9 mouse cellular contexts compared by ENCODE assay signal in the genomic region with DNA sequence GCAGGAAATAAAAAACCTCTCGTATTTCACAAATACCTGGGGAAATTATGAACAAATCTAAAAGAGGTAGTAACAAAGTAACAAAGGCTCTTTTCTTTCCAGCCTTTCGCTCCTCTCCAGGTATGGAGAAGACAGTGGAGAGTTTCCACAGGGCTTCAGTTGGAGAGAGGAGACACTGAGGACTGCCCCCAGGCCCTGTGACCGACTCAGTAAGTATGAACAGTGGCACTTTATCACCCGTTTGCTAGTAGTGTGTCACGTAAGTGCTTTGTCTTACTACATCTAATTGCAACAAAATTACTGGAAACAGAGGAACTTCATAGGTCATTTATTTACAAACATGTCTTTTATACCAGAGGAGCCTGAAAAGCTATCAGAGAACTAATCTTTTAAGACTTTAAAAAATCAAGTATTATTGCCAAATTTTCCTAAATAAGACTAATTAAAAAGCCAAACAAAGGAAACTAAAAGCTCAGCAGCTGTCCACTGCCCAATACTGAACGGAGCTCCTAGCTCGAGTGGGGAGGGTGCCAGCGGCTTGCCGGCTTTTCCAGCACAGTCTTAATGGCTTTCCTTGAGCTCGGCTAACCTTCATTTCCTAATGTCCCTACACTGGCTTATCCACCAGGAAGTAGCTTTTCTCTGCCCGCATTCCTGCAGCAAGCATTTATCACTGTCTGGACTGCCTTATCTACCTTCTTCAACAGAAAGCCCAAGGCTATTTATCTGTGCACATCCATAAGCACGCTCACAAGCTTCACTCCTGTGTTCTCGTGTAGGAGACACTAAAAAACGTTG. TPM values are rescaled to one million over a fixed set of nuclear protein-coding genes. Genes with fewer than 3 reads are reported as not detected.
DNase-seq lines count a peak whose midpoint lies in the region; ATAC-seq lines count a peak whose summit lies in the region.
"Had no signal": no experiment of that assay in that cellular context is flagged by ENCODE, and none has a peak within 500 bp of the region (broad histone marks: within the 10 kb centered on the region; RNA-seq: fewer than 3 reads in every experiment).

No protein-coding gene starts in this region.

- WGBS in kidney, embryonic 16.5 days: 19% methylated on average over 14 of the region's 14 CpGs

- H3K27ac ChIP-seq in kidney, embryonic 16.5 days (ENCODE audit: low read length): peak overlapping the region; percentile 97

- ATAC-seq in kidney, embryonic 16.5 days (ENCODE audit: low FRiP score, low TSS enrichment): peak; percentile 61
- ATAC-seq in megakaryocyte-erythroid progenitor cell, adult 5-6 weeks (replicated peaks; ENCODE audit: low FRiP score, low TSS enrichment, poor library complexity, severe bottlenecking): peak; percentile 58

- no peak overlapping the region; the same call in 1 of the 2 replicates for H3K4me3 ChIP-seq in kidney, embryonic 16.5 days (ENCODE audit: low read length)
- H3K4me3 ChIP-seq: myocyte had no signal

- H3K27me3 ChIP-seq in kidney, embryonic 16.5 days (ENCODE audit: insufficient read depth, low read length): no peaks in the 10 kb centered on the region

- H3K4me2 ChIP-seq in kidney, embryonic 16.5 days (replicated peaks; ENCODE audit: low read depth, low read length): peak overlapping the region; percentile 40

- peak overlapping the region; percentile 54 for H3K9ac ChIP-seq in kidney, embryonic 16.5 days (replicated peaks; ENCODE audit: low read length)

- H3K4me1 ChIP-seq in kidney, embryonic 16.5 days (ENCODE audit: insufficient read depth, low read length): peaks cover 43% of the 10 kb centered on the region

- no peaks in the 10 kb centered on the region for H3K9me3 ChIP-seq in kidney, embryonic 16.5 days (ENCODE audit: low read length)

- DNase-seq in cerebellum, postnatal 10 days: peak; percentile 71 to 72
- DNase-seq in cerebellum, adult 9-11 months: no peak
- DNase-seq in Muller cell, postnatal 12 days (ENCODE audit: inconsistent ontology term): peak; percentile 77
- DNase-seq in gastrocnemius, postnatal 14 days: peak; percentile 73
- no peak for DNase-seq in urinary bladder, adult 18-20 months (ENCODE audit: low spot score in 2 of 2)
- no peak for DNase-seq in urinary bladder, postnatal 36 days (ENCODE audit: low spot score in 2 of 2)

- 0 out of 2 replicates have a peak, but pooled peaks cover 2% of the 10 kb centered on the region for H3K36me3 ChIP-seq in kidney, embryonic 16.5 days (ENCODE audit: insufficient read depth, low read length)

- intact Hi-C loops in gastrocnemius, postnatal 14 days (cut with DNase I; ENCODE audit: low total_unique reads): no loop called here

RNA-seq across cellular contexts. Expression of a gene that starts 19.6 kb away (rescaled TPM):
- total RNA-seq in gastrocnemius, postnatal 14 days (2021): 1 to 10 TPM; 1.3 to 2.1 TPM
- 20.6 and 21.6 TPM in 2 replicates for polyA plus RNA-seq in kidney, embryonic 16.5 days (2015; fragmentation: Nextera tagmentation; extraction: Ambion mirVana)
- total RNA-seq in megakaryocyte-erythroid progenitor cell, adult 5-6 weeks (2014; fragmentation: Nextera tagmentation): 17.9 and 22.2 TPM in 2 replicates
- 11.7 and 12.0 TPM in 2 replicates for total RNA-seq in megakaryocyte-erythroid progenitor cell, adult 5-6 weeks (2017)

RNA-seq across cellular contexts. Expression of a gene that starts 34.9 kb away (rescaled TPM):
- not detected for total RNA-seq in gastrocnemius, postnatal 14 days (2021)
- polyA plus RNA-seq in kidney, embryonic 16.5 days (2015; fragmentation: Nextera tagmentation; extraction: Ambion mirVana): 1.8 and 2.4 TPM in 2 replicates
- total RNA-seq in megakaryocyte-erythroid progenitor cell, adult 5-6 weeks (2014; fragmentation: Nextera tagmentation): not detected in 2 replicates
- not detected in 2 replicates for total RNA-seq in megakaryocyte-erythroid progenitor cell, adult 5-6 weeks (2017)

RNA-seq across cellular contexts. Expression of a gene that starts 49.4 kb away (rescaled TPM):
- 100 to 1,000 TPM in 1 of 2 experiments, 10 to 100 TPM in 1; 64.5 to 101 TPM for total RNA-seq in gastrocnemius, postnatal 14 days (2021)
- 2,098 and 2,228 TPM in 2 replicates for polyA plus RNA-seq in kidney, embryonic 16.5 days (2015; fragmentation: Nextera tagmentation; extraction: Ambion mirVana)
- not detected in 2 replicates for total RNA-seq in megakaryocyte-erythroid progenitor cell, adult 5-6 weeks (2014; fragmentation: Nextera tagmentation)
- total RNA-seq in megakaryocyte-erythroid progenitor cell, adult 5-6 weeks (2017): 0.94 TPM in 1 of 2 replicates, not detected in the other

Comparison
In these comparisons a context has a peak if more than half of its experiments do, and no peak if none do; other contexts are left out.
1. DNase-seq: peak in cerebellum, postnatal 10 days (2 of 2), Muller cell, postnatal 12 days (single experiment) and gastrocnemius, postnatal 14 days (single experiment); none in cerebellum, adult 9-11 months (single experiment), urinary bladder, adult 18-20 months (0 of 2) and urinary bladder, postnatal 36 days (0 of 2).
2. RNA of a gene that starts 19.6 kb away (total RNA-seq): 11.7 to 22.2 TPM in megakaryocyte-erythroid progenitor cell, adult 5-6 weeks; 1.3 to 2.1 TPM in gastrocnemius, postnatal 14 days; every median in the first group is over 4 times any median in the second.
3. RNA of a gene that starts 49.4 kb away (total RNA-seq): 64.5 to 101 TPM in gastrocnemius, postnatal 14 days; 0.94 TPM in megakaryocyte-erythroid progenitor cell, adult 5-6 weeks; every median in the first group is over 10 times any median in the second.